Mouse (Mus musculus) embryonic facial prominence, embryonic 10.5 days (tissue): ENCODE results near the gene Kcnn4. TPM values are rescaled to one million over a fixed set of nuclear protein-coding genes. Genes with fewer than 3 reads are reported as not detected.
A peak's percentile ranks its signal among the peaks of the same experiment; 100 is the strongest.

Source experiments
- DNase-seq: peaks from one replicate; pipeline ENCODE4 v3.0.0-alpha.2; 2017; ENCODE audit warnings: low spot score
- H3K27ac ChIP-seq: fragments of 300-500 bp; sonication (generic); replicated peaks from 2 replicates; pipeline ENCODE4 v1.5.1; 2016; ENCODE audit warnings: mild to moderate bottlenecking
- H3K27me3 ChIP-seq: fragments of 300-500 bp; sonication (generic); replicated peaks from 2 replicates; pipeline ENCODE4 v1.6.1; 2016; ENCODE audit warnings: low read depth, mild to moderate bottlenecking; ENCODE audit not compliant: poor library complexity, severe bottlenecking
- H3K36me3 ChIP-seq: fragments of 300-500 bp; sonication (generic); replicated peaks from 2 replicates; pipeline ENCODE4 v1.6.1; 2016; ENCODE audit warnings: mild to moderate bottlenecking, moderate library complexity
- H3K4me1 ChIP-seq: fragments of 300-500 bp; sonication (generic); 2 replicates; pipeline ENCODE4 v1.6.1; 2016
- H3K4me3 ChIP-seq: fragments of 300-500 bp; sonication (generic); 2 replicates; pipeline ENCODE4 v1.5.1; 2016; ENCODE audit warnings: mild to moderate bottlenecking, moderate library complexity
- H3K9me3 ChIP-seq: fragments of 300-500 bp; sonication (generic); 2 replicates; pipeline ENCODE4 v1.6.1; 2016; ENCODE audit warnings: mild to moderate bottlenecking
- WGBS: fragments of 180-500 bp; shearing (Covaris S2); methylation state at CpG from one replicate; pipeline ENCODE4 v1.1.7; 2016; 5-methylcytosine and 5-hydroxymethylcytosine counted together
- polyA plus RNA-seq: library from polyadenylated mRNA; unstranded; fragments of >200 nt; fragmentation: Nextera tagmentation; extraction: Ambion mirVana; gene quantifications from 2 replicates; pipeline ENCODE4 v1.2.1, GENCODE M21; 2016

Kcnn4 gene
- polyA plus RNA-seq, 1 experiment from 2014 or later: 3.5 TPM

GRCm38 (mm10) chr7:24384070-24384469 lies 14.0 kb downstream of the Kcnn4 start:
- no peak for DNase-seq
- Histone ChIP-seq H3K4me3 (no peak overlapping the region), H3K9me3 (no peaks in the 10 kb centered on the region), H3K36me3 (no peaks in the 10 kb centered on the region), H3K27ac (no peak overlapping the region; the same call in 1 of the 2 replicates), H3K4me1 (peaks cover 15% of the 10 kb centered on the region), H3K27me3 (peaks cover 17% of the 10 kb centered on the region)
- WGBS: 64% methylated on average over 6 of the region's 6 CpGs

GRCm38 (mm10) chr7:24384827-24385226 lies 14.8 kb downstream of the Kcnn4 start:
- Histone ChIP-seq H3K36me3 (no peaks in the 10 kb centered on the region), H3K4me3 (peak overlapping the region; percentile 23; the same call in 1 of the 2 replicates), H3K27ac (no peak overlapping the region), H3K27me3 (peaks cover 17% of the 10 kb centered on the region), H3K9me3 (no peaks in the 10 kb centered on the region), H3K4me1 (peaks cover 16% of the 10 kb centered on the region)
- 8% methylated on average over 11 of the region's 11 CpGs for WGBS
- peak; percentile 85 for DNase-seq

- Histone ChIP-seq H3K27me3 (peaks cover 17% of the 10 kb centered on the region), H3K36me3 (no peaks in the 10 kb centered on the region), H3K27ac (no peak overlapping the region), H3K4me1 (peaks cover 18% of the 10 kb centered on the region), H3K9me3 (no peaks in the 10 kb centered on the region), H3K4me3 (no peak overlapping the region)
- WGBS: 83% methylated on average over 10 of the region's 10 CpGs
- no peak for DNase-seq
Measured at GRCm38 (mm10) chr7:24387059-24387556, 17.0 kb downstream of the Kcnn4 start.

- Histone ChIP-seq H3K9me3 (no peaks in the 10 kb centered on the region), H3K36me3 (no peaks in the 10 kb centered on the region), H3K4me3 (no peak overlapping the region), H3K4me1 (peaks cover 18% of the 10 kb centered on the region), H3K27me3 (peaks cover 2% of the 10 kb centered on the region; the same call in 1 of the 2 replicates), H3K27ac (no peak overlapping the region)
- no peak for DNase-seq
- WGBS: 61% methylated on average over 13 of the region's 13 CpGs
Measured at GRCm38 (mm10) chr7:24389516-24390187, 19.6 kb downstream of the Kcnn4 start.

GRCm38 (mm10) chr7:24390512-24390911 lies 20.4 kb downstream of the Kcnn4 start:
- Histone ChIP-seq H3K4me3 (no peak overlapping the region), H3K36me3 (no peaks in the 10 kb centered on the region), H3K27me3 (no peaks in the 10 kb centered on the region), H3K9me3 (no peaks in the 10 kb centered on the region), H3K27ac (peak overlapping the region; percentile 19; the same call in 1 of the 2 replicates), H3K4me1 (peaks cover 18% of the 10 kb centered on the region)
- 55% methylated on average over 7 of the region's 7 CpGs for WGBS
- DNase-seq: no peak

- Histone ChIP-seq H3K4me1 (peaks cover 18% of the 10 kb centered on the region), H3K27ac (peak overlapping the region; percentile 19; the same call in 1 of the 2 replicates), H3K4me3 (no peak overlapping the region), H3K36me3 (no peaks in the 10 kb centered on the region), H3K9me3 (no peaks in the 10 kb centered on the region), H3K27me3 (no peaks in the 10 kb centered on the region)
- 46% methylated on average over 5 of the region's 5 CpGs for WGBS
- no peak for DNase-seq
Measured at GRCm38 (mm10) chr7:24391077-24391476, 21.0 kb downstream of the Kcnn4 start.

GRCm38 (mm10) chr7:24391687-24392086 lies 21.6 kb downstream of the Kcnn4 start:
- DNase-seq: no peak
- 78% methylated on average over 2 of the region's 2 CpGs for WGBS
- H3K36me3 ChIP-seq: no peaks in the 10 kb centered on the region
- no peaks in the 10 kb centered on the region for H3K27me3 ChIP-seq
- peaks cover 18% of the 10 kb centered on the region for H3K4me1 ChIP-seq
- no peak overlapping the region for H3K27ac ChIP-seq
- no peaks in the 10 kb centered on the region for H3K9me3 ChIP-seq
- no peak overlapping the region for H3K4me3 ChIP-seq

- WGBS: 73% methylated on average over 3 of the region's 3 CpGs
- H3K4me1 ChIP-seq: peaks cover 20% of the 10 kb centered on the region
- no peaks in the 10 kb centered on the region for H3K36me3 ChIP-seq
- DNase-seq: no peak
- no peaks in the 10 kb centered on the region for H3K27me3 ChIP-seq
- no peak overlapping the region for H3K27ac ChIP-seq
- no peaks in the 10 kb centered on the region for H3K9me3 ChIP-seq
- H3K4me3 ChIP-seq: no peak overlapping the region
Measured at GRCm38 (mm10) chr7:24394054-24394453, 24.0 kb downstream of the Kcnn4 start.

GRCm38 (mm10) chr7:24394475-24395161 lies 24.6 kb downstream of the Kcnn4 start:
- Histone ChIP-seq H3K4me1 (peaks cover 18% of the 10 kb centered on the region), H3K27ac (no peak overlapping the region), H3K36me3 (no peaks in the 10 kb centered on the region), H3K27me3 (no peaks in the 10 kb centered on the region), H3K9me3 (0 out of 2 replicates have a peak, but pooled peaks cover 3% of the 10 kb centered on the region), H3K4me3 (no peak overlapping the region)
- 81% methylated on average over 15 of the region's 15 CpGs for WGBS
- DNase-seq: no peak

- DNase-seq: no peak
- Histone ChIP-seq H3K4me1 (peaks cover 8% of the 10 kb centered on the region), H3K4me3 (no peak overlapping the region), H3K9me3 (0 out of 2 replicates have a peak, but pooled peaks cover 5% of the 10 kb centered on the region), H3K27ac (no peak overlapping the region), H3K36me3 (peaks cover 9% of the 10 kb centered on the region), H3K27me3 (no peaks in the 10 kb centered on the region)
- 82% methylated on average over 11 of the region's 11 CpGs for WGBS
Measured at GRCm38 (mm10) chr7:24396832-24397231, 26.8 kb downstream of the Kcnn4 start.

GRCm38 (mm10) chr7:24398364-24398913 lies 28.4 kb downstream of the Kcnn4 start:
- H3K36me3 ChIP-seq: peaks cover 25% of the 10 kb centered on the region
- no peaks in the 10 kb centered on the region for H3K27me3 ChIP-seq
- no peak for DNase-seq
- H3K9me3 ChIP-seq: peaks cover 10% of the 10 kb centered on the region; the same call in 1 of the 2 replicates
- H3K4me1 ChIP-seq: peaks cover 8% of the 10 kb centered on the region
- WGBS: 93% methylated on average over 8 of the region's 8 CpGs
- no peak overlapping the region for H3K27ac ChIP-seq
- peak overlapping the region; percentile 73; the same call in 1 of the 2 replicates for H3K4me3 ChIP-seq

- peak within 1 kb of the TSS; percentile 96 for H3K27ac ChIP-seq
- DNase-seq: peak; percentile 98
- no peaks in the 10 kb centered on the region for H3K27me3 ChIP-seq
- H3K36me3 ChIP-seq: peaks cover 35% of the 10 kb centered on the region
- peaks cover 10% of the 10 kb centered on the region; the same call in 1 of the 2 replicates for H3K9me3 ChIP-seq
- peak within 1 kb of the TSS; percentile 73 for H3K4me3 ChIP-seq
- 2% methylated on average over 66 of the region's 66 CpGs for WGBS
- H3K4me1 ChIP-seq: peaks cover 8% of the 10 kb centered on the region
Measured at GRCm38 (mm10) chr7:24399256-24400081, 29.4 kb downstream of the Kcnn4 start, which contains the start of gene Smg9. Smg9 (plus strand) TSS chr7:24399619.
